Mouse (Mus musculus): ENCODE measurements around the gene Ccdc38.

- no peak for TF ChIP-seq POLR2A (IDR thresholded peaks at IDR 0.05; ENCODE audit: low read depth, low read length)
- no peak for TF ChIP-seq CTCF (IDR thresholded peaks at IDR 0.05; ENCODE audit: extremely low read depth, insufficient read depth, insufficient read length, insufficient replicate concordance)
These were observed 21.3 kb upstream of the Ccdc38 start for GRCm38 (mm10) chr10:93519159-93519558.
